Mouse (Mus musculus) forebrain, embryonic 15.5 days (tissue): ENCODE results near the gene Kctd17. TPM values are rescaled to one million over a fixed set of nuclear protein-coding genes. Genes with fewer than 3 reads are reported as not detected.

Source experiments
- ATAC-seq: fragments of 200-750 bp; cut with Nextera tagmentation; replicated peaks from 2 replicates; pipeline ENCODE4 v1.8.0; 2017; ENCODE audit warnings: mild to moderate bottlenecking, moderate TSS enrichment, moderate library complexity
- H3K27ac ChIP-seq: fragments of 300-500 bp; sonication (generic); replicated peaks from 2 replicates; pipeline ENCODE4 v1.5.1; 2015; ENCODE audit warnings: mild to moderate bottlenecking, inconsistent platforms
- H3K27me3 ChIP-seq: fragments of 300-500 bp; sonication (generic); 2 replicates; pipeline ENCODE4 v1.6.1; 2015; ENCODE audit warnings: inconsistent platforms
- H3K36me3 ChIP-seq: fragments of 300-500 bp; sonication (generic); 2 replicates; pipeline ENCODE4 v1.6.1; 2015; ENCODE audit warnings: mild to moderate bottlenecking, inconsistent platforms
- H3K4me1 ChIP-seq: fragments of 300-500 bp; sonication (generic); 2 replicates; pipeline ENCODE4 v1.6.1; 2015; ENCODE audit warnings: inconsistent platforms
- H3K4me2 ChIP-seq: fragments of 300-500 bp; sonication (generic); replicated peaks from 2 replicates; pipeline ENCODE4 v1.6.1; 2015; ENCODE audit warnings: mild to moderate bottlenecking, inconsistent platforms
- H3K4me3 ChIP-seq: fragments of 300-500 bp; sonication (generic); 2 replicates; pipeline ENCODE4 v1.5.1; 2015; ENCODE audit warnings: mild to moderate bottlenecking, inconsistent platforms
- H3K9ac ChIP-seq: fragments of 300-500 bp; sonication (generic); replicated peaks from 2 replicates; pipeline ENCODE4 v1.6.1; 2015; ENCODE audit warnings: mild to moderate bottlenecking, inconsistent platforms
- H3K9me3 ChIP-seq: fragments of 300-500 bp; sonication (generic); 2 replicates; pipeline ENCODE4 v1.6.1; 2016; ENCODE audit warnings: inconsistent platforms
- WGBS: fragments of 180-500 bp; shearing (Covaris S2); methylation state at CpG from one replicate; pipeline ENCODE4 v1.1.7; 2015; ENCODE audit warnings: mixed read lengths; 5-methylcytosine and 5-hydroxymethylcytosine counted together
- polyA plus RNA-seq: library from polyadenylated mRNA; unstranded; fragments of >200 nt; fragmentation: Nextera tagmentation; extraction: Ambion mirVana; gene quantifications from 2 replicates; pipeline ENCODE4 v1.2.1, GENCODE M21; 2015

The Kctd17 gene
- polyA plus RNA-seq, 1 experiment from 2014 or later, result 132 TPM

GRCm38 (mm10) chr15:78452929-78453328 lies 24.6 kb downstream of the Kctd17 start:
- Histone ChIP-seq H3K9me3 (no peaks in the 10 kb centered on the region), H3K27me3 (no peaks in the 10 kb centered on the region), H3K27ac (no peak overlapping the region), H3K36me3 (no peaks in the 10 kb centered on the region), H3K4me2 (no peak overlapping the region), H3K9ac (no peak overlapping the region), H3K4me1 (peaks cover 5% of the 10 kb centered on the region), H3K4me3 (no peak overlapping the region)
- 86% methylated on average over 3 of the region's 3 CpGs for WGBS
- ATAC-seq, result no peak

GRCm38 (mm10) chr15:78455168-78455567 lies 26.8 kb downstream of the Kctd17 start:
- WGBS, result 72% methylated on average over 4 of the region's 4 CpGs
- Histone ChIP-seq H3K4me3 (no peak overlapping the region), H3K9ac (no peak overlapping the region)

GRCm38 (mm10) chr15:78456051-78456450 lies 27.7 kb downstream of the Kctd17 start:
- Histone ChIP-seq H3K36me3 (no peaks in the 10 kb centered on the region), H3K4me3 (no peak overlapping the region), H3K4me2 (no peak overlapping the region), H3K4me1 (no peaks in the 10 kb centered on the region), H3K9me3 (no peaks in the 10 kb centered on the region), H3K9ac (no peak overlapping the region), H3K27me3 (no peaks in the 10 kb centered on the region), H3K27ac (no peak overlapping the region)
- no peak for ATAC-seq
- 28% methylated on average over 7 of the region's 7 CpGs for WGBS

More at GRCm38 (mm10) chr15:78455168-78455567, 26.8 kb downstream of the Kctd17 start:
- no peak overlapping the region for H3K27ac ChIP-seq
- no peaks in the 10 kb centered on the region for H3K27me3 ChIP-seq
- H3K36me3 ChIP-seq, result no peaks in the 10 kb centered on the region
- no peak for ATAC-seq
- no peak overlapping the region for H3K4me2 ChIP-seq
- no peaks in the 10 kb centered on the region for H3K4me1 ChIP-seq
- H3K9me3 ChIP-seq, result no peaks in the 10 kb centered on the region

- no peak overlapping the region for H3K9ac ChIP-seq
- H3K4me1 ChIP-seq, result no peaks in the 10 kb centered on the region
- no peaks in the 10 kb centered on the region for H3K27me3 ChIP-seq
- 85% methylated on average over 10 of the region's 10 CpGs for WGBS
- H3K4me2 ChIP-seq, result no peak overlapping the region
- H3K27ac ChIP-seq, result no peak overlapping the region
- H3K9me3 ChIP-seq, result no peaks in the 10 kb centered on the region
- H3K4me3 ChIP-seq, result no peak overlapping the region
- no peak for ATAC-seq
- no peaks in the 10 kb centered on the region for H3K36me3 ChIP-seq
Measured at GRCm38 (mm10) chr15:78457193-78457592, 28.8 kb downstream of the Kctd17 start.

GRCm38 (mm10) chr15:78462981-78463380 lies 34.6 kb downstream of the Kctd17 start:
- ATAC-seq, result no peak
- Histone ChIP-seq H3K4me2 (no peak overlapping the region), H3K9me3 (no peaks in the 10 kb centered on the region), H3K4me3 (no peak overlapping the region), H3K27ac (no peak overlapping the region), H3K27me3 (no peaks in the 10 kb centered on the region), H3K36me3 (no peaks in the 10 kb centered on the region), H3K4me1 (no peaks in the 10 kb centered on the region), H3K9ac (no peak overlapping the region)
- WGBS, result 77% methylated on average over 2 of the region's 2 CpGs

GRCm38 (mm10) chr15:78466809-78467208 lies 38.4 kb downstream of the Kctd17 start:
- no peak for ATAC-seq

GRCm38 (mm10) chr15:78467570-78467969 lies 39.2 kb downstream of the Kctd17 start:
- Histone ChIP-seq H3K4me1 (no peaks in the 10 kb centered on the region), H3K9ac (no peak overlapping the region), H3K4me3 (no peak overlapping the region), H3K27me3 (no peaks in the 10 kb centered on the region), H3K36me3 (no peaks in the 10 kb centered on the region), H3K4me2 (no peak overlapping the region), H3K27ac (no peak overlapping the region), H3K9me3 (no peaks in the 10 kb centered on the region)
- no peak for ATAC-seq
- WGBS, result 91% methylated on average over 7 of the region's 7 CpGs

More at GRCm38 (mm10) chr15:78466809-78467208, 38.4 kb downstream of the Kctd17 start:
- Histone ChIP-seq H3K9ac (no peak overlapping the region), H3K4me2 (no peak overlapping the region), H3K4me3 (no peak overlapping the region), H3K27me3 (no peaks in the 10 kb centered on the region), H3K4me1 (no peaks in the 10 kb centered on the region), H3K27ac (no peak overlapping the region), H3K9me3 (no peaks in the 10 kb centered on the region), H3K36me3 (no peaks in the 10 kb centered on the region)
- 27% methylated on average over 6 of the region's 6 CpGs for WGBS

GRCm38 (mm10) chr15:78468379-78468937 lies 40.1 kb downstream of the Kctd17 start, which contains the start of gene Tmprss6:
Tmprss6 (minus strand) TSS chr15:78468634.
- Histone ChIP-seq H3K4me1 (no peaks in the 10 kb centered on the region), H3K4me2 (no peak within 1 kb of the TSS), H3K27ac (no peak within 1 kb of the TSS), H3K36me3 (no peaks in the 10 kb centered on the region), H3K9ac (no peak within 1 kb of the TSS), H3K27me3 (no peaks in the 10 kb centered on the region), H3K4me3 (no peak within 1 kb of the TSS), H3K9me3 (no peaks in the 10 kb centered on the region)
- ATAC-seq, result no peak
- 80% methylated on average over 7 of the region's 7 CpGs for WGBS

GRCm38 (mm10) chr15:78470495-78471276 lies 42.3 kb downstream of the Kctd17 start:
- no peak overlapping the region for H3K4me3 ChIP-seq
- H3K9me3 ChIP-seq, result no peaks in the 10 kb centered on the region
- no peak overlapping the region for H3K9ac ChIP-seq
- H3K27ac ChIP-seq, result no peak overlapping the region
- H3K27me3 ChIP-seq, result no peaks in the 10 kb centered on the region
- H3K4me1 ChIP-seq, result no peaks in the 10 kb centered on the region
- 68% methylated on average over 4 of the region's 4 CpGs for WGBS
- H3K4me2 ChIP-seq, result no peak overlapping the region
- no peak for ATAC-seq
- H3K36me3 ChIP-seq, result no peaks in the 10 kb centered on the region

- Histone ChIP-seq H3K4me2 (no peak overlapping the region), H3K9ac (no peak overlapping the region), H3K36me3 (no peaks in the 10 kb centered on the region), H3K4me3 (no peak overlapping the region), H3K4me1 (no peaks in the 10 kb centered on the region), H3K27ac (no peak overlapping the region), H3K9me3 (no peaks in the 10 kb centered on the region), H3K27me3 (no peaks in the 10 kb centered on the region)
- 58% methylated on average over 7 of the region's 7 CpGs for WGBS
- no peak for ATAC-seq
Measured at GRCm38 (mm10) chr15:78471902-78472301, 43.5 kb downstream of the Kctd17 start.

- no peaks in the 10 kb centered on the region for H3K9me3 ChIP-seq
- no peak overlapping the region for H3K27ac ChIP-seq
- H3K36me3 ChIP-seq, result no peaks in the 10 kb centered on the region
- no peaks in the 10 kb centered on the region for H3K4me1 ChIP-seq
- no peak for ATAC-seq
- no peaks in the 10 kb centered on the region for H3K27me3 ChIP-seq
- H3K4me2 ChIP-seq, result no peak overlapping the region
- 80% methylated on average over 6 of the region's 6 CpGs for WGBS
- no peak overlapping the region for H3K4me3 ChIP-seq
- H3K9ac ChIP-seq, result no peak overlapping the region
Measured at GRCm38 (mm10) chr15:78473442-78473841, 45.1 kb downstream of the Kctd17 start.

- H3K4me3 ChIP-seq, result no peak overlapping the region
- no peak overlapping the region for H3K9ac ChIP-seq
- 60% methylated on average over 3 of the region's 3 CpGs for WGBS
- H3K27me3 ChIP-seq, result no peaks in the 10 kb centered on the region
- no peaks in the 10 kb centered on the region for H3K4me1 ChIP-seq
- H3K36me3 ChIP-seq, result no peaks in the 10 kb centered on the region
- no peak overlapping the region for H3K27ac ChIP-seq
- no peak for ATAC-seq
- no peaks in the 10 kb centered on the region for H3K9me3 ChIP-seq
- no peak overlapping the region for H3K4me2 ChIP-seq
Measured at GRCm38 (mm10) chr15:78475604-78476031, 47.3 kb downstream of the Kctd17 start.
